Mouse (Mus musculus) limb, embryonic 14.5 days (tissue): Measurements from ENCODE around the gene Zmiz1. TPM values are rescaled to one million over a fixed set of nuclear protein-coding genes. Genes with fewer than 3 reads are reported as not detected.
A peak's percentile ranks its signal among the peaks of the same experiment; 100 is the strongest.

Experiments
- ATAC-seq: fragments of 200-750 bp; cut with Nextera tagmentation; 2 replicates; pipeline ENCODE4 v1.8.0; 2017; ENCODE audit warnings: low read depth, moderate number of reproducible peaks, moderate TSS enrichment; ENCODE audit not compliant: low FRiP score
- DNase-seq: peaks from one replicate; pipeline ENCODE4 v3.0.0-alpha.2; 2015; ENCODE audit warnings: low spot score
- H3K27ac ChIP-seq: fragments of 300-500 bp; sonication (generic); replicated peaks from 2 replicates; pipeline ENCODE4 v1.5.1; 2014; ENCODE audit warnings: low read depth, mild to moderate bottlenecking, low read length, moderate library complexity, mixed read lengths
- H3K27me3 ChIP-seq: fragments of 300-500 bp; sonication (generic); 2 replicates; pipeline ENCODE4 v1.6.1; 2014; ENCODE audit warnings: low read length, mixed read lengths; ENCODE audit not compliant: control insufficient read depth, insufficient read depth
- H3K36me3 ChIP-seq: fragments of 300-500 bp; sonication (generic); 2 replicates; pipeline ENCODE4 v1.6.1; 2014; ENCODE audit warnings: mild to moderate bottlenecking, low read length, moderate library complexity, mixed read lengths; ENCODE audit not compliant: control insufficient read depth, insufficient read depth
- H3K4me1 ChIP-seq: fragments of 300-500 bp; sonication (generic); 2 replicates; pipeline ENCODE4 v1.6.1; 2014; ENCODE audit warnings: antibody characterized with exemption, low read length, mixed read lengths; ENCODE audit not compliant: control insufficient read depth, insufficient read depth
- H3K4me2 ChIP-seq: fragments of 300-500 bp; sonication (generic); replicated peaks from 2 replicates; pipeline ENCODE4 v1.6.1; 2014; ENCODE audit warnings: low read depth, mild to moderate bottlenecking, low read length, moderate library complexity; ENCODE audit not compliant: severe bottlenecking
- H3K4me3 ChIP-seq: fragments of 300-500 bp; sonication (generic); replicated peaks from 2 replicates; pipeline ENCODE4 v1.5.1; 2014; ENCODE audit warnings: low read length
- H3K9ac ChIP-seq: fragments of 300-500 bp; sonication (generic); 2 replicates; pipeline ENCODE4 v1.6.1; 2014; ENCODE audit warnings: mild to moderate bottlenecking, low read depth, low read length, moderate library complexity; ENCODE audit not compliant: severe bottlenecking
- H3K9me3 ChIP-seq: fragments of 300-500 bp; sonication (generic); 2 replicates; pipeline ENCODE4 v1.6.1; 2016; ENCODE audit warnings: low read length; ENCODE audit not compliant: control insufficient read depth
- POLR2A ChIP-seq: fragments of 200-500 bp; IDR thresholded peaks from 2 replicates; pipeline ENCODE4 v1.8.0; 2012; ENCODE audit warnings: inconsistent platforms, mild to moderate bottlenecking, moderate library complexity, borderline replicate concordance; ENCODE audit not compliant: insufficient read depth, insufficient read length; ENCODE audit errors: extremely low read depth
- WGBS: fragments of 180-500 bp; shearing (Covaris S2); extraction: QIAGEN DNeasy Blood & Tissue Kit; methylation state at CpG from one replicate; pipeline ENCODE4 v1.1.7; 2014; 5-methylcytosine and 5-hydroxymethylcytosine counted together
- microRNA-seq: library from miRNA; unstranded; fragments of <30 nt; microRNA quantifications from one replicate; pipeline ENCODE4, GENCODE M21; 2016
- polyA plus RNA-seq, 2 experiments: library from polyadenylated mRNA; depleted of rRNA in 1 of 2; stranded (reverse) in 1 of 2; unstranded in 1 of 2; fragments of >200 nt; fragmentation: Nextera tagmentation in 1 of 2; extraction: Ambion mirVana in 1 of 2; gene quantifications; 2 replicates each; pipeline versions ENCODE4 v1.2.1 to v1.2.3; 2012 to 2014

Gene Zmiz1
- polyA plus RNA-seq, 2 experiments: 61.8 to 81.2 TPM

DNA sequence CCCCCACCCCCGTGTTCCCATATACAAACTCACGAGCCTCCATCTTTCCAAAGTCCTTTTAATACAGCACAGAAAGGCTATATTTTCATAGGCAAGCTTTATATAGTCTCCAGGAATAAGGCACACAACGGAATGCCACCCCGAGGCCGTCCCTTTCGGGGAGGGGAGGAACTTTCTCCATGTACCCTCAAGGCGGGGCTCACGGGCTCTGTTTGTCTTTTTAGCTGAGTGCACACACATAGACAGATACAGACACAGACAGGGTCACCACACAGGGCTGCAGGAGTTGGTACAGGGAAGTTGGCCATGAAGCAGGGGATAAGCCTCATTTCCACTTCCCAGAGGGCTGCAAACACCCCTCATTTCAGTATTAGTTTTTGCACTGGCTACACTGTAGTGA is 252.6 kb downstream of the Zmiz1 start:
- 0 out of 2 replicates have a peak overlapping the region, but pooled peaks have one; percentile 13 for H3K27ac ChIP-seq
- 41% methylated on average over 8 of the region's 8 CpGs for WGBS
- peaks cover 32% of the 10 kb centered on the region for H3K36me3 ChIP-seq
- H3K4me3 ChIP-seq: no peak overlapping the region
- H3K27me3 ChIP-seq: no peaks in the 10 kb centered on the region
- no peak overlapping the region; the same call in 1 of the 2 replicates for H3K9ac ChIP-seq
- no peaks in the 10 kb centered on the region for H3K9me3 ChIP-seq
- H3K4me1 ChIP-seq: peaks cover 28% of the 10 kb centered on the region
- no peak for DNase-seq
- ATAC-seq: no peak
- no peak for TF ChIP-seq POLR2A
- H3K4me2 ChIP-seq: no peak overlapping the region

DNA sequence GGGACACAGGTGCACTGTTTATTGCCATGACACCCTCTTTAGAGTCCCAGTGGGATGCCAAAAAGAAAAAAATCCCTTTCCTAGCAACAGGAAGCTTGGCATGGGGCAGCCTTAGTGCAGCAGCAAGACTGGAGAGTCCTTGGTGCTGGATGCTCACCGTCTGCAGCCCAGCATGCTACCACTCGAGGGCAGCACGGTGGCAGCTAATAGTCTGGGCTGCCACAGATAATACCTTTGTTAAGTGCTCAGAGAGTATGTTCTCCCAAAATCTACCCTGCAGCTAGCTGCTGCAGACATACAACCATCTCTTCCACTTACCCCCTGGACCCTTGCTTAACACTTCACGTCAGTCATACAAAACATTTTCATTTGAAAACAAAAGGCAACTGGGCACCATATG is 254.5 kb downstream of the Zmiz1 start:
- H3K9me3 ChIP-seq: no peaks in the 10 kb centered on the region
- H3K9ac ChIP-seq: no peak overlapping the region
- peaks cover 44% of the 10 kb centered on the region for H3K36me3 ChIP-seq
- WGBS: 21% methylated on average over 4 of the region's 4 CpGs
- TF ChIP-seq POLR2A: no peak
- H3K4me1 ChIP-seq: peaks cover 30% of the 10 kb centered on the region
- DNase-seq: no peak
- no peak overlapping the region for H3K4me3 ChIP-seq
- no peak for ATAC-seq
- H3K27ac ChIP-seq: no peak overlapping the region
- H3K27me3 ChIP-seq: no peaks in the 10 kb centered on the region
- no peak overlapping the region for H3K4me2 ChIP-seq

Small RNA genes lying within 50 kb of the gene (microRNA-seq; reads per million reads assigned to microRNA genes)
- 4.8 reads per million, percentile 13 among the genes with 10 or more reads in this experiment for gene Mir3075

Other genes starting within 250 kb of the Zmiz1 start
- 67.1 and 79.9 TPM in 2 replicates for gene Ppif, start 235.0 kb downstream of the Zmiz1 start, polyA plus RNA-seq (2012; rRNA removed)
- 27.3 and 28.9 TPM in 2 replicates for gene Ppif, start 235.0 kb downstream of the Zmiz1 start, polyA plus RNA-seq (2014; fragmentation: Nextera tagmentation; extraction: Ambion mirVana)